Mouse (Mus musculus) activated CD4-positive, CD25-positive, alpha-beta regulatory T cell, adult 4 months (primary cell): ENCODE data around the gene Zfp598. TPM values are rescaled to one million over a fixed set of nuclear protein-coding genes. Genes with fewer than 3 reads are reported as not detected.

ENCODE experiments used
- ATAC-seq: one replicate; pipeline ENCODE4 v1.8.0; 2017
- polyA plus RNA-seq, 2 experiments: library from polyadenylated mRNA; unstranded; fragments of 100-300 nt; shearing (Covaris generic); gene quantifications; one replicate each; pipeline ENCODE4 v1.2.1; 2017

Gene Zfp598
- polyA plus RNA-seq, 2 experiments from 2014 or later = 4.5 to 4.6 TPM

DNA sequence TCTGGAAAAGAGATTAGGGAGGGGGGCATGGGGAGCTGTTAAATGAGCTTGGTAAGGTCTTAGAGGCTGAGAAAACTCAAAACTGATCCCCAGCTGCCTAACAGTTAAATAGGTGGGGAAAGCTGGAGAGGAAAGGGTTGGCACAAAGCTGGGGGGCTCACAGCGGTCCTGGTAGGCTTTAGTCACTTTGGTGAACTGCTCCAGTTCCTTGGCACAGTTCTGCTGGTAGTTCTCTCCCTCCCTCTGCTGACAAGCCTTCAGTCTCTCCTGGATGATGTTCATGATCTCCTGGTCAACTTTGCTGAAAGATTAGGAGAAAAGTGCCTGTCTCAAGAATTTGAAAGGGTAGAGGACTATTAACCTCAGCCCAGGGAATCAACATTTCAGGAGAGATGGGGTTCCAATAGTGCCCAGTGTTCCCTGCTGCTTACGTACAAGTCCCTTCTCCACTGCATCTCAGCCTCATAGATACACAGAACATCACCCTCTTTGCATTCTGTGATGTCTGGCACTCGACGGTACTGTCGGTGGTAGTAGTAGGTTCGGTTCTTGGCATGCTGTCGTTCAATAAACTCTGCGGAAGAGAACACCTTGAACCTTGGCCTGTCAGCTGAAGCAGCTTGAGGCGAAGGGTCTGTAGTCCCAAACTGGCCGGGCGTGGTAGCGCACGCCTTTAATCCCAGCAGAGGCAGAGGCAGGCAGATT is 52.9 kb downstream of the Zfp598 start:
- ATAC-seq = no peak

DNA sequence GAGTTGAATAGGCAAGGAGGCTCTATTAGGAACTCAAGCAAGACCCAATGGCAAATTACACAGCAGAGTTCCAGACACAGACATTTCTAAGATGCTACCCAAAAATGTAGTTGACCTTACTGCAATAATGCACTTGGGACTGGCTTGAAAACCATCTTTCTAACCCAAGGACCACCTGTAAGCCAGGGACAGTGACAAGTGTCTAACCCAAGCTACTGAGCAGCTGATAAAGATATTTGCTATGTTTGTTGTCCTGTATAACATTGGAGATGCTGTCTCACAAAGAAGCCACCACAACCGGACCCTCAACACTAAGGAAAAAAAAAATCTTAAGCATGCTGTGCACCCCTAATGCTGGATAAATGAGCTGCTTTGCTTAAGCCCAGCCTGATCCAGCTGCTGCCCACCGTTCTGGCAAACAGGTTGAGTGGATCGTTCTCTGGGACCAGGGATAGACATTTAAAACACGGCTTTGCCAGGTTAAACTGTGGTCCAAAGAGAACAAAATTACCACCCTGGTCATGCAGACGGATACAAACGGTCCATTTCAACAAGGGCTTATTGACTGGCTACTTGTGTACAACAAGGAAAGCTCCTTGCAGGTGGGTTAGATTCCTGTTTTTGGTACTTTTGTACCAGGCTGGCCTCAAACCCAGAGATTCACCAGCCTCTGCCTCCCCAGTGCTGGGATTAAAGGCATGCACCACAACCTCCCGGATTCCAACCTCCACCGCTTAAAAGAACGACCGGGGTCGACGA is 53.8 kb downstream of the Zfp598 start:
- ATAC-seq = no peak

DNA sequence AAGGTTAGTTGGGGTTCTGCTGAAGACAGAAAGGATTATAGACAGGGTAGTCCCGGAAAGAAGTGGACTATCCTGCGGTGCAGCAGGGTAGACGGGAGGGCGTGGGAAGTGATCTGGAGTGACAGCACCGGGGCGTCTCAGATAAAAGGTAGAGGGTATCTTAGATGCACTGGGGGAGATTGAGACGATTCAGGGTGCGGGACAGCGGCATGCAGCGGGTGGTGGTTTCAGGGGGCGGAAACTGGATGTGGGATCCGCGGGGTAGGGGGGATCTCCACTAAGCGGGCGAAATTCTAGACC is 54.3 kb downstream of the Zfp598 start:
- peak; percentile 16 for ATAC-seq

DNA sequence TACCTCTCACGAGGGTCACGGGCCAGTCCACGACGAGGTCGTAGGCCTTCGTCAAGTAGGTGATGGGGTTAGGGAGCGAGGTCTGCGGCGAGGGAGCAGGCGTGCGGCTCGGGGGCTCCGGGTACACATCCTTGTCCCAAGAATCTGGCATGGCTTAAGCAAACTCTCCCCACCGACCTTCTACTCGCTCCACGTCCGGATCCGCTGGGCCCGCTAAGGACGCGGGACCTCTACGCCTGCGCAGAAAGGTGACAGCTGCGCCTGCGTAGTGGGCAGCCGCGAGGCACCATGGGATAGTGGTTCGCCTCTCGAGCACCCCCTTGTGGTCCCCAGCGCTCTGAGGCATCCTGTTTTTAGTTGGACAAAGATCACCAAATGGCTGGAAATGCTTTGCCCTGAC is 54.7 kb downstream of the Zfp598 start, which contains the start of gene Ndufb10:
Gene Ndufb10, minus strand, starts transcription at position 295 of the 400 bp plus-strand sequence.
- peak; percentile 44 for ATAC-seq

DNA sequence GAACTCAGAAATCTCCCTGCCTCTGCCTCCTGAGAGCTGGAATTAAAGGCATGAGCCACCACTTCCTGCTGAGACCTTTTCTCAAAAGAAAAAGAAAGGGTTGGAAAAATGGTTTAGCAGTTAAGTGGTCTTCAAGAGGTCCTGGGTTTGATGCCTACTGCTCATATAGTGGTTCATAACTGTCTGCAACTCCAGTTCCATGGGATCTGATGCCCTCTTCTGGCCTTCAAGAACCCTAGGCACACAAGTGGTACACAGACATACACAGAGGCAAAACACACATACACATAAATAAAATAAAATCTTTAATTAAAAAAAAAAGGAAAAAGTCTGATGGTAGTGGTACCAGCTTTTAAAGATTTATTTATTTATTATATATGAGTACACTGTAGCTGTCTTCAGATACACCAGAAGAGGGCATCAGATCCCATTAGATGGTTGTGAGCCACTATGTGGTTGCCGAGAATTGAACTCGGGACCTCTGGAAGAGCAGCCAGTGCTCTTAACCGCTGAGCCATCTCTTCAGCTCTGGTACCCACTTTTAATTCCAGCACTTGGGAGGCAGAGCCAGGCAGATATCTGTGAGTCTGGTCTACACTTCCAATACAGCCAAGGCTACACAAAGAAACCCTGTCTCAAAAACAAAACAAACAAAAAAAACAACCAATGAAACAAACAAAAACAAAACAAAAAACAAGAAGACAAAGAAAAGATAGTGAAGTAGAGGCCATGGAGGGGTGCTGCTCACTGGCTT is 56.3 kb downstream of the Zfp598 start:
- ATAC-seq = no peak

DNA sequence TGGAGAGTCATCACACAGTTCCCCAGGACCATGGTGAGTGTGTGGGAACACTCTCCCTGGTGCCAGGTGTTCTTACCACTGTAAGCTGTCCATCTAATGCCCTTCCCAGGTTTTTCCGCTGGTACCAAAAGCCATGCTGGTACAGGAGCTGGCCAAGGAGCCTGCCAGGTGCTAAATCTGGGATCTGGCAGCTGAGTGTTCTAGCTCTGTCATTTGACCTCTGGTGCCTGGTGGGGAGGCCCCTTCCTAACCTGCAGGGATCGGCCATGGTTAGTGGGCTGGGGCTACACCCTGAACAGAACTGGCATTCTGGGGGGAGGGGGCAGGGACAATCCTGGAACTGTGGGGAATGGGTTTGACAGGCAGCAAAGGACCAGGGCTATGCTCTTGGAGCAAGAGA is 58.1 kb downstream of the Zfp598 start, which contains the start of gene Rpl3l:
Gene Rpl3l, plus strand, starts transcription at position 203 of the 400 bp plus-strand sequence.
- no peak for ATAC-seq

DNA sequence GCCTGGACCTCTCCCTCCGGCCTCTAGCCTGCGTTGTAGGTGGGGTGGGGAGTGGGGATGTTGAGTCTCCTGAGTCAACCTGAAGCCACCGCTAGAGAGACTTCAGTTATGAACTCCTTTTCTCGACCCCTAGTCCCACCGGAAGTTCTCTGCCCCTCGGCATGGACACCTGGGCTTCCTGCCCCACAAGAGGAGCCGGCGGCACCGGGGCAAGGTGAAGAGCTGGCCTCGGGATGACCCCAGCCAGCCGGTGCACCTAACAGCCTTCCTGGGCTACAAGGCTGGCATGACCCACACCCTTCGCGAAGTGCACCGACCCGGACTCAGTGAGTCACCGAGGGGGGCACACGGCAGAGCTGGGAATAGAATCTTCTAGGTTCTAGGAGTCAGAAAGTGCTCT is 58.7 kb downstream of the Zfp598 start:
- no peak for ATAC-seq

DNA sequence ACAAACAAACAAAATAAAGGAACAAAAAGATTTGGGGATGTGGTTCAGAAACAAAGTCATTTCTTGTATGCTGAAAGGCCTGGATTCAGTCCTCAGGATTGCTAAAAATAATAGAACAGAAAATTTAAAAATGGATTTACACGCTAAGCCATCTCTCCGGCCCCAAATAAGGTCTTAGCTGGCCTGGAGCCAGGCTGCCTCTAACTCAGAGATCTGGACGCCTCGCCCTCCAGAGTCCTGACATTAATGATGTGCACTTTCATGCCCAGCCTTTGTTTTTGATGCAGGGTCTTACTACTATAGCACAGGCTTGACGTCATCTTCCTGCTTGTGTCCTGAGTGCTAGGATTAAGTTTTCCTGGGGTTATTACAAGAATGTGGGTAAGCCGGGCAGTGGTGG is 59.6 kb downstream of the Zfp598 start:
- no peak for ATAC-seq

DNA sequence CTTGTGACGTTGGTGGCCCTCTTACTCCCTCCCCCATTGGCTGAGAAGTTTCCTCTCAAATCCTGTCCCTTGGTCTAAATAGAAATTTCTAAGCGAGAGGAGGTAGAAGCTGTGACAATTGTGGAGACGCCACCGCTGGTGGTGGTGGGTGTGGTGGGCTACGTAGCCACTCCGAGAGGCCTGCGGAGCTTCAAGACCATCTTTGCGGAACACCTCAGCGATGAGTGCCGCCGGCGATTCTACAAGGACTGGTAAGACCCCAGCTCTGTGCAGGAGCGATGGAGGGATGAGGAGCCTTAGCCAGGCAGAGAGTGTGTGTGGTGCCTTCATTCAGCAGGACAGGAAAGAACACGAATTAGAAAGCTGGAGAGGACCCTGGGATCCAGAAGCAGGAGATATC is 61.3 kb downstream of the Zfp598 start:
- ATAC-seq = no peak

Other genes starting within 250 kb of the Zfp598 start
- 10 to 100 TPM; 57.0 to 77.2 TPM for gene Eci1, start 243.0 kb upstream of the Zfp598 start, polyA plus RNA-seq
- gene Dnase1l2, start 226.6 kb upstream of the Zfp598 start, polyA plus RNA-seq = 1 to 10 TPM; 1.9 to 3.6 TPM
- gene E4f1, start 199.4 kb upstream of the Zfp598 start, polyA plus RNA-seq = 10 to 100 TPM; 22.6 to 37.5 TPM
- 1 to 10 TPM; 3.3 to 6.2 TPM for gene Pgp, start 199.3 kb upstream of the Zfp598 start, polyA plus RNA-seq
- not detected for gene Bricd5, start 195.8 kb upstream of the Zfp598 start, polyA plus RNA-seq
- 10 to 100 TPM; 12.6 to 15.3 TPM for gene Mlst8, start 190.6 kb upstream of the Zfp598 start, polyA plus RNA-seq
- under 1 TPM; 0.10 to 0.17 TPM for gene Caskin1, start 181.1 kb upstream of the Zfp598 start, polyA plus RNA-seq
- gene Traf7, start 141.7 kb upstream of the Zfp598 start, polyA plus RNA-seq = 10 to 100 TPM; 35.0 to 58.7 TPM
- 1 to 10 TPM; 2.8 to 3.3 TPM for gene Rab26, start 135.5 kb upstream of the Zfp598 start, polyA plus RNA-seq
- gene Pkd1, start 119.9 kb upstream of the Zfp598 start, polyA plus RNA-seq = 10 to 100 TPM; 11.5 to 15.4 TPM
- 10 to 100 TPM in 1 of 2 experiments, 1 to 10 TPM in 1; 9.8 to 24.1 TPM for gene Tsc2, start 37.1 kb upstream of the Zfp598 start, polyA plus RNA-seq
- gene Nthl1, start 37.0 kb upstream of the Zfp598 start, polyA plus RNA-seq = 1 to 10 TPM; 2.1 to 2.6 TPM
- gene Slc9a3r2, start 19.4 kb upstream of the Zfp598 start, polyA plus RNA-seq = not detected
- gene Npw, start 11.2 kb upstream of the Zfp598 start, polyA plus RNA-seq = under 1 TPM in 1 of 2 experiments, not detected in 1; 0.66 TPM
- 1 to 10 TPM in 1 of 2 experiments, under 1 TPM in 1; 0.43 to 1.2 TPM for gene Syngr3, start 20.3 kb downstream of the Zfp598 start, polyA plus RNA-seq
- 10 to 100 TPM; 13.1 to 15.5 TPM for gene Gfer, start 26.5 kb downstream of the Zfp598 start, polyA plus RNA-seq
- gene Noxo1, start 26.5 kb downstream of the Zfp598 start, polyA plus RNA-seq = 1 to 10 TPM; 1.4 to 1.5 TPM
- gene Tbl3, start 38.0 kb downstream of the Zfp598 start, polyA plus RNA-seq = 10 to 100 TPM; 23.6 to 46.2 TPM
- not detected for gene Rnf151, start 48.4 kb downstream of the Zfp598 start, polyA plus RNA-seq
- gene Rps2, start 48.4 kb downstream of the Zfp598 start, polyA plus RNA-seq = 1,000 to 10,000 TPM in 1 of 2 experiments, 100 to 1,000 TPM in 1; 537 to 1,178 TPM
- 100 to 1,000 TPM; 226 to 265 TPM for gene Ndufb10, start 54.8 kb downstream of the Zfp598 start, polyA plus RNA-seq
- gene Rpl3l, start 58.1 kb downstream of the Zfp598 start, polyA plus RNA-seq = not detected
- gene Msrb1, start 67.0 kb downstream of the Zfp598 start, polyA plus RNA-seq = 10 to 100 TPM; 33.5 to 39.9 TPM
- not detected for gene Hs3st6, start 83.3 kb downstream of the Zfp598 start, polyA plus RNA-seq
- not detected for gene Meiob, start 134.6 kb downstream of the Zfp598 start, polyA plus RNA-seq
- gene Hagh, start 170.5 kb downstream of the Zfp598 start, polyA plus RNA-seq = 10 to 100 TPM; 23.4 to 28.1 TPM
- 1 to 10 TPM; 1.1 to 2.9 TPM for gene Fahd1, start 180.7 kb downstream of the Zfp598 start, polyA plus RNA-seq
- not detected for gene Igfals, start 196.3 kb downstream of the Zfp598 start, polyA plus RNA-seq
- 100 to 1,000 TPM in 1 of 2 experiments, 10 to 100 TPM in 1; 88.6 to 103 TPM for gene Nubp2, start 216.7 kb downstream of the Zfp598 start, polyA plus RNA-seq
- gene Spsb3, start 217.0 kb downstream of the Zfp598 start, polyA plus RNA-seq = 10 to 100 TPM; 38.5 to 50.9 TPM
- gene Eme2, start 225.4 kb downstream of the Zfp598 start, polyA plus RNA-seq = 10 to 100 TPM; 12.8 to 26.0 TPM
- gene Mrps34, start 225.4 kb downstream of the Zfp598 start, polyA plus RNA-seq = 10 to 100 TPM; 77.7 to 87.5 TPM
- 10 to 100 TPM; 51.5 to 53.2 TPM for gene Nme3, start 226.8 kb downstream of the Zfp598 start, polyA plus RNA-seq